Mouse (Mus musculus) heart, adult 8-10 months (tissue): Measurements from ENCODE around the gene Arhgef28. TPM values are rescaled to one million over a fixed set of nuclear protein-coding genes. Genes with fewer than 3 reads are reported as not detected.
A peak's percentile ranks its signal among the peaks of the same experiment; 100 is the strongest.

Experiments
- DNase-seq: peaks from one replicate; pipeline ENCODE4 v3.0.0; 2022; ENCODE audit warnings: low spot score
- total RNA-seq, 4 experiments: library from RNA; stranded (reverse); gene quantifications; 2 replicates each; pipeline ENCODE4 v1.2.4; 2022

The Arhgef28 gene
- total RNA-seq = 1 to 10 TPM; 4.6 to 6.7 (median 5.6) TPM

- peak; percentile 43 for DNase-seq
Measured at GRCm38 (mm10) chr13:98205771-98206545, at the start of gene Arhgef28. TSS of gene Arhgef28 (minus strand) at chr13:98206439.

DNA sequence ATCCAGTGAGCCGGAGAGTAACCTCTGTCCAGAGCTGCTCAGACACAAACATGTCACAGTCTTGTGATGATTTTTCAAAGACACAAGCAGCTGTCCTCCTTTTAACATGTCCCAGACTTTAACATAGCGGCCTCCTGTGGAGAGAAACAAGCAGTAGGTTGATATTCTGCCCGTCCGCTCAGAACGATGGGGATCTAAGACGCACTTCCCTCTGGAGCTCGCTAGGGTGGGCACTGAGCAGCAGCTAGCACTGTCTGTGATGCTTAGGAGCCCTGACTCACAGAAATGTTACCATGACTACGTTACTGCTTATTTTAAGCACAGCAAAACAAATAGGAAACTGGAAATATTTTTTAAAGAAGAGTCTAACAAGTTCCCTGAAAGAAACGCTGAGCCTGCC is 48.7 kb upstream of the Arhgef28 start:
- DNase-seq = no peak

- DNase-seq = no peak
Measured at GRCm38 (mm10) chr13:98249594-98249993, 43.4 kb upstream of the Arhgef28 start.

DNA sequence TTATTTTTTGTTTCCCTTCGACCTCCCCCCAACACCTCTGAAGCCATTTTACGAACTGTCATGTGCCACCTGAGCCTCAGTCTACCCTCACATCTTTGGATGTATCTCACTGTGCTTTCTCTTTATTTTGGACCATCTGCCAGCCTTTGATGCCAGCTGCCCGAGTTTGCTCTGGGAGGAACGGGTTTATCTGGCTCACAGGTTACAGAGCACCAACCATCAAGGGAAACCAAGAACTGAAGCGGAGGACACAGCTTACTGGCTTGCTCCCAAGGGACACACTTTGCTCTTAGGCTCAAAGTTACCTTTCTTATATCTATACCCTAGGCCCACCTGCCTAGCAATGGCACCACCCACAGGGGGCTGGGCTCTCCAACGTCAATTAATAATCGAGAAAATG is 39.1 kb upstream of the Arhgef28 start:
- DNase-seq = no peak

GRCm38 (mm10) chr13:98244571-98245350 is 38.5 kb upstream of the Arhgef28 start:
- DNase-seq = no peak

DNA sequence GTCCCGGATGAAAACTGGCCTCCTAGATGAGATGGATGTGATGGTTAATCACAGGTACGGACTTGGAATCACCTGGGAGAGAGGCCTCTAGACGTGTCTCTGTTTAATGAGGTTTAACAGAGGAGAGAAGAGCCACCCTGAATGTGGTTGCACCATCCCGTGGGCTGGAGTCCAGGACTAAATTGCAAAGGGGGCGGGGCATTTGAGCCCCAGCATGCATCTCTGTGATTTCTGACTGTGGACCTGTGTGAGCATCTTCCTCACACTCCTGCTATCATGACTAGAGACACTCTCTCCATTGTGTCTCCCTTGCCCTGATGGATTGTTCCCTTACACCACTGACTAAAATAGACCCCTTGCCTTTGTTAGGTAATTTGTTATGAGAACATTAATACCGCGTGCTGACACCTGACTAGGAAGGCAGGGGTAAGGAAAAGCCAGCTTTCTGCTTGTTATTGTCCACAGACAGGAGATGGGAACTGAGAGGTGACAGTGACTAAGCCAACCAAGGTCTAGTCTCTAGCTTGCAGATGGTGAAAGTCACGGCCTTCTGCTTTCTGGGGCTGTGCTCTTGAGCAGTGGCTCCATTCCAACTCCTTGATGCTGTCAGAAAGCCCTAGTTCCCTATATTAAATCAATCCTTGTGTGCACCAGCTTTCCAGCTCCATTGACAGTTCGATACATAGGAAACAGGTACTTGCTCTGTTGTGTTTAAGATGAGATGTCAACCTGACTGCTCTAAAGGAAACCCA is 35.5 kb upstream of the Arhgef28 start:
- no peak for DNase-seq

DNA sequence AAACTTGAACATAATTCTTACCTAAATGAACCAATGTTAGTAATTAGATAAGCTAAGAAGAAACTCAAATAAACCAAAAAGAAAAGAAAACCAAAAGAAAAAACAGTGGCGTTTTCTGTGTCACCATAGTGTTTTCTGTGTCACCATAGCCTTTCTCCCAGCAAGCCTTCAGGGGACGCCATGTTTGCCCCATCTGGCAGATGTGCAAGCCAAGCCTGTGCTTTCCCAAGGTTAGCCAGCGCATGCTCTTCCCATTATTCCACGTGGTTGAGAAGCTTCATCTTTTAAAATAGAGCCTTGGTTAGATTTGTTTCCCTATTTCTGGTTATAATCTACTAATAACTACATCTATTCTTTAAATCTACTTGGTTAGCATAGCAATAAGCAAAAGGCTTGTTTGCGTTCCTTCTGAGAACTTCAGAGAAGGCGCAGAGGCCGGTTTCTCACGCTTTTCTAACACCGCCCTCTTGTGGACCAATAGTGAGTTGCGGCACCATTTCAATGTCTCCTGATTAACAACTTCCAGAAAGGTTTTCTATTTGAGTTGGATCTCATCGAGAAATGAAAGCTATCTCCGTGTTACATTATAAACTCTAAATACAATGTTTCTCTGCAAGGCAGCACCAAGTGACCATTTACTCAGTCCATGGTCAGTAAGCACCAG is 33.9 kb upstream of the Arhgef28 start:
- DNase-seq = peak; percentile 72

- DNase-seq = no peak
Measured at GRCm38 (mm10) chr13:98235451-98235850, 29.2 kb upstream of the Arhgef28 start.

- DNase-seq = no peak
Measured at GRCm38 (mm10) chr13:98230511-98230910, 24.3 kb upstream of the Arhgef28 start.

- no peak for DNase-seq
Measured at GRCm38 (mm10) chr13:98226225-98226624, 20.0 kb upstream of the Arhgef28 start.

DNA sequence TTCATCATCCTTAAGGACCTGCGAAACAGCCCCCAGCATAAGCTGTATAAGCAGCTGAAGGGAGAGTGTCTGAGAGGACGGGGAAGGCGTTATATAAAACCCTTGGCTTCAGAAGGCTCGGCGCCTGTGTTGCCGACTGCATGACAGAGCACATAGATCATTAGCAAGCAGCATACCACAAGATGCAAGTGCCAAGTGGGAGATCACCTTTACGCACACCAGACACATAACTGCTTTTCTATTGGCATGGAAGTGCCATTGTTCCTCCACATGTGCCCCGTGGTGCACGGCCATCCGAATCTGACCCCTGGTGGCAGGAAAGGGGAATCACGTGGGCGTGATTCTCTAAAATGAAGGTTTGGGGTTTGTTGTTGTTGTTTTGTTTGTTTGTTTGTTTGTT is 16.6 kb upstream of the Arhgef28 start:
- DNase-seq = peak; percentile 11

DNA sequence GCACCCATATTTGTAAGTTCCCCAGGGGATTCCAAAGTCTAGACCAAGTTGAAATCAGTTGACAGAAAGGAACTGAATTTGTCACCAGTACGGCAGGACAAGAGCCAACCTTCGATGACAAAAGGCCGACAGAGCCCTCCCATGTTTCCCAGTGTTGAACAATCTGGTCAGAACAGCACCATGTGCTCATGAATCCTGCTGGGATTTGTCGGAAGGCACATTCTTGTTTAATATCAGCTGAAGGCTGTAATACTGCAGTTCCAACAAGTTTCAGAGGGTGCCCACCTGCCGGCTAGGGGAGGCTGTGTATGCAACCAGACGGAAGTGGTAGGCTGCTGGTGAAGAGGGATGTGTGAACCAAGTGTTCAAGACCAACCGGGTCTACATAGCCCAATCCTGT is 3.9 kb upstream of the Arhgef28 start:
- no peak for DNase-seq

- DNase-seq = no peak
Measured at GRCm38 (mm10) chr13:98208842-98209241, 2.6 kb upstream of the Arhgef28 start.

- DNase-seq = no peak
Measured at GRCm38 (mm10) chr13:98206546-98206870, 269 bp upstream of the Arhgef28 start.

GRCm38 (mm10) chr13:98205111-98205510 is 1.1 kb downstream of the Arhgef28 start:
- DNase-seq = no peak

- DNase-seq = no peak
Measured at GRCm38 (mm10) chr13:98204371-98204770, 1.9 kb downstream of the Arhgef28 start.

- no peak for DNase-seq
Measured at GRCm38 (mm10) chr13:98201436-98201835, 4.8 kb downstream of the Arhgef28 start.

DNA sequence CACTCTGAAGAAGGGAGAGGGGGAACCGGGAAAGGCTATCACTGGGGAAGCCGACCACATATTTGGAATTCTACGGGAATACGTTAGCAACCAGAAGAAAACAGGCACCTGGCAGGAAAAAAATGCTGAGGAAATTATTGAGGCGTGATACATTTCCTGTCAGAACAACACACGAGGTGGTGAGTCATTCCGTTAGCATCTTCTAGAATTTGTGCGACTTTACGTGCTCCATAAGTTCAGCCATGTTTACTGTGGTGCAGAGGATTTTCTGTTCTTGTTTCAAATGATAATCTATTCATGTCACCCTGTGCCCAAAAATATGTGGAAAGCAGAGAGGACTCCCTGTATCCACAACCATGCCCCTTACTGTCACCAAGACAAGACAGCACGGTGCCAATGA is 13.6 kb downstream of the Arhgef28 start:
- peak; percentile 12 for DNase-seq

DNA sequence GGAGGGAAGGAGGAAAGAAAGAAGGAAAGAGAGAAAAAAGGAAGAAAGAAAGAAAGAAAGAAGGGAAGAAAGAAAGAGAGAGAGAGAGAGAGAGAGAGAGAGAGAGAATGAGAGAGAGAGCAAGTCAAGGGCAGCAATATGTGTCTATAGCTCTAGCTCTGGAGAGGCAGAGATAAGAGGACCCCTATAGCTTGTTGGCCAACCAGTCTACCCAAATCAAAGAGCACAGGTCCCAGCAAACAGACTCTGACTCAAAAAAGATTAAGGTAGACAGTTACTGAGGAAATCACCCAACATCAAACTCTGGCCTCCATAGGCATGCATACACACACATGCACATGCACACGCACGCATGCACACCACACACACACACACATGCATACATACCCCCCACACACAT is 17.7 kb downstream of the Arhgef28 start:
- DNase-seq = no peak

- DNase-seq = no peak
Measured at GRCm38 (mm10) chr13:98187904-98188303, 18.3 kb downstream of the Arhgef28 start.

DNA sequence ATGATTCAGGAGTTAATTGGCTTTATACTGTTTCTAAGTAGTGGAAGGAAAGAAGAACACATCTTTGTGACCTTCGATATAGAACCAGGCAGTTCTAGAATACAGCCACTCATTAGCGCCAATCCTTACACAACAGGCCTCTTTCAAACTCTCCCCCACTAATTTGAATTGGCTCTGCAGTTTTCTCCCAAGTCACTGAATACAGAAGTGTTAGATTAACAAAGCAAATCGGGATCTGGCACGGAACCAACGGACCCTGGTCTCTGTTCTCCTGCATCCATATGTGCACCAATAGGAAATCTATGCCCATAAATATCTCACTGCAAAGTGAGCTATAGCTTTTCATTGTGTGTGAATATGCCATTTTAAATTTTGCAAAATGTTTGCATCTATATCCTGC is 20.1 kb downstream of the Arhgef28 start:
- DNase-seq = no peak

DNA sequence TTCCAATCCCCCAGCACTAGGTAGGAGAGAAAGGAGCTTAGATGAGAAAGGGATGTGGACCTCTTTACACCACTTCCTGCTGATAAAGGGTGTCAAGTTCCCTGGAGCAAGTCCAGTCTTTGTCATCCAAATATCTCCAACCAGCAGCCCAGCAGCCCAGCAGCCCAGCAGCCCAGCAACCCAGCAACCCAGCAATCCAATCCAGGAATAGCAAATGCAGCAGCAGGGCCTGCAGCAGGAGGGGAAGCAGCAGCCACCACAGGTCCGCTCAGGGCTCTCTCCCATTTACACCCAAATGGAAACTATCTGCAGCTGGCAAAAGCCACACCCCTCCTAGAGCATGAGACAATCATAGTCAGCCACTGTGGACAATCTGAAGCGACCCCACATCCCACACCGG is 21.6 kb downstream of the Arhgef28 start:
- DNase-seq = peak; percentile 5
